Mouse (Mus musculus) testis, adult 2 months (tissue): ENCODE data around the gene Sowaha.

Experiments used
- CTCF ChIP-seq: fragments of 200-500 bp; IDR thresholded peaks from 2 replicates; pipeline ENCODE4 v1.5.1; 2012; ENCODE audit warnings: low read depth, mild to moderate bottlenecking, inconsistent platforms, low read length, moderate library complexity; ENCODE audit not compliant: control insufficient read depth, insufficient read depth, insufficient replicate concordance
- POLR2A ChIP-seq: fragments of 200-500 bp; IDR thresholded peaks from 2 replicates; pipeline ENCODE4 v1.6.1; 2012; ENCODE audit warnings: low read depth, mild to moderate bottlenecking, inconsistent platforms, low read length, moderate library complexity; ENCODE audit not compliant: control insufficient read depth

DNA sequence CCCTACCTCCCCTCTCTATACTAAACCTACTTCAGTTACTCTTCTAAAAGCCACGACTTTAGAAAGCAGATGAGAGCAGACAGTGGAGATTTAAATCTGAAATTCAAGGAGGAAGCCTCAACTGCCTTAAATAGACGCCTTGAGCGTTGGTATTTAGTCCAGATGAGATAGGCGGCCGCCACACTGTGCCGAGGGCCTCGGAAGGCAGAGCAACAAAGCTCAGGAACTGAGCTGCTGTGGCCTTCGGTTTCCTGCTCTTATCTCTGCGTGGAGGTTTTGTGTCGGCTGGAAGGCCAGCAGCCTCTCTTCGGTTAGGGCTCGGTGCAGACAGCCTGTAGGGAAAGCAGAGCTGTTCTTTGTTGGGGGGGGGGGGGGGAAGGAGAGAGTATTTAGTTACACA lies 38.2 kb downstream of the Sowaha start:
- TF ChIP-seq CTCF (no peak), POLR2A (peak; percentile 41; the same call in 1 of the 2 replicates)
